Mouse (Mus musculus) small intestine, adult 2 months (tissue): ENCODE results near the gene Gp1ba.

ENCODE experiments used
- CTCF ChIP-seq: fragments of 200-500 bp; IDR thresholded peaks from 2 replicates; pipeline ENCODE4 v1.5.1; 2012; ENCODE audit warnings: low read depth, mild to moderate bottlenecking, control low read depth, inconsistent platforms, low read length, moderate library complexity, mixed read lengths; ENCODE audit not compliant: insufficient replicate concordance, insufficient read length; ENCODE audit errors: extremely low read depth
- POLR2A ChIP-seq: fragments of 200-500 bp; IDR thresholded peaks from 2 replicates; pipeline ENCODE4 v1.6.1; 2012; ENCODE audit warnings: low read depth, mild to moderate bottlenecking, control low read depth, inconsistent platforms, low read length, moderate library complexity

DNA sequence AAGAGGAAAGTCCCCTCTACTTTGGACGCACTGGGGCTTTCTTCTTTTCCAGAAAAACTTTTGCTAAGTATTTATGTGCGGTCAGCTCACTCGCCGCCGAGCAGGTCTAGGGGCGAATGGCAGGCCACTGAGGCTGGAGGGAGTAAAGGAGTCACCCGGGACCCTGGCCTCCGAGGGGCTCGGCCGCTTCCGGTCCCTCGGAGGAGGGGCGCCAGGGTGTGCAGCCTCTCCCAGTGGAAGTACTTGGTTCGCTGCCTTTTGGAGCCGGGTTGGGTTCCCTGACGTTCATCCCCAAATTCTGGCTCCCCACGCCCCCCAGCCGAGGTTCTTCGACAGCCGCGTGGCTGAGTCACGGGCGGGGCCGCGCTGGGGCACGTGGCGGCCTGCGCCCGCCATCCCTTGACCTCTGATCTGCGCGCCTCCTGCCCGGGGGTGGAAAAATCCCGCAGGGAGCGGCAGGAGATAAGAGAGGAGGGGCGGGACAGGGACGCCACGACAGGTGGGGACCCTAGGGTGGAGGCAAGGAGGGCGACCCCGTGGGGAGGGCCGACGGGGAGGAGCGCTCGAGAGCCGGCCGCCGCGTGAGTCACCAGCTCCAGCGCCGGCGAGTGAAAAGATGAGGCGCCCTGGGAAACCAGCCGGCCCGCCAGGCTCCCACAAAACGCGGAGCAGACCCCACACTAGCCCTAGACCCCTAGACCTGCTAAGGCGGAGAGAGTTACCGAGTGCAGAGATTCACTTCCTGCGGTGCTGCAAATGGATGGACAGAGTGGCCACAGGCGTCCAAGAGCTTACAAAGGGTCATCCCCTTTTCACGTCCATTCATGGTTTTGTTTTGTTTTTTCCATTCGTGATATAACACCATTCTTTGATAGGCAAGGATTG lies 16.9 kb downstream of the Gp1ba start:
- TF ChIP-seq POLR2A (peak; percentile 3), CTCF (no peak)
